Mouse (Mus musculus) spleen, adult 2 months (tissue): ENCODE measurements around the gene Gm7970. TPM values are rescaled to one million over a fixed set of nuclear protein-coding genes. Genes with fewer than 3 reads are reported as not detected.
"Not testable (repeated sequence)": the region's sequence is repeated elsewhere in the genome, so short reads cannot be mapped to it uniquely, and the experiment has no call there.

ENCODE experiments used
- DNase-seq, 2 experiments: peaks; one replicate each; pipeline versions ENCODE4 v3.0.0 to v3.0.0-alpha.2; 2012 to 2021; ENCODE audit warnings: low spot score in 2 of 2, low read depth in 1 of 2
- H3K27ac ChIP-seq: fragments of 200-500 bp; 2 replicates; pipeline ENCODE4 v1.5.1; 2012; ENCODE audit warnings: low read length, inconsistent platforms; ENCODE audit not compliant: insufficient read depth
- H3K27me3 ChIP-seq: fragments of 200-500 bp; 2 replicates; pipeline ENCODE4 v1.6.1; 2012; ENCODE audit warnings: mild to moderate bottlenecking, moderate library complexity, low read length, inconsistent platforms; ENCODE audit not compliant: control insufficient read depth, insufficient read depth
- H3K36me3 ChIP-seq: fragments of 200-500 bp; 2 replicates; pipeline ENCODE4 v1.6.1; 2012; ENCODE audit warnings: mild to moderate bottlenecking, low read length, inconsistent platforms; ENCODE audit not compliant: control insufficient read depth, insufficient read depth
- H3K4me1 ChIP-seq: fragments of 200-500 bp; 2 replicates; pipeline ENCODE4 v1.6.1; 2011; ENCODE audit warnings: inconsistent platforms; ENCODE audit not compliant: control insufficient read depth, insufficient read depth, insufficient read length
- H3K4me3 ChIP-seq: fragments of 200-500 bp; 2 replicates; pipeline ENCODE4 v1.5.1; 2011; ENCODE audit warnings: mild to moderate bottlenecking, inconsistent platforms; ENCODE audit not compliant: insufficient read depth, insufficient read length; ENCODE audit errors: extremely low read depth
- WGBS: fragments of 180-500 bp; shearing (Covaris S2); methylation state at CpG from one replicate; pipeline ENCODE4 v1.1.7; 2018; 5-methylcytosine and 5-hydroxymethylcytosine counted together
- polyA plus RNA-seq: library from polyadenylated mRNA; depleted of rRNA; stranded (reverse); fragments of >200 nt; gene quantifications from 2 replicates; pipeline ENCODE4 v1.2.3, GENCODE M21; 2012; rRNA removed

Gm7970 gene
- polyA plus RNA-seq, result not detected in 2 replicates

- not testable (repeated sequence) for H3K4me3 ChIP-seq, DNase-seq, H3K27ac ChIP-seq, H3K4me1 ChIP-seq, H3K27me3 ChIP-seq, H3K36me3 ChIP-seq
- WGBS, result no CpG with 5 or more reads among the region's 2 CpGs
These were observed at the start of gene Gm7970 for GRCm38 (mm10) chr14:41555483-41555882. Gene Gm7970, minus strand, starts transcription at chr14:41555583.

GRCm38 (mm10) chr14:41600935-41601334, 45.6 kb upstream of the Gm7970 start:
- not testable (repeated sequence) for H3K27ac ChIP-seq, H3K36me3 ChIP-seq, H3K4me1 ChIP-seq, H3K4me3 ChIP-seq, DNase-seq, H3K27me3 ChIP-seq
- 93% methylated on average over 15 of the region's 15 CpGs for WGBS

GRCm38 (mm10) chr14:41586346-41586745, 31.0 kb upstream of the Gm7970 start:
- H3K4me1 ChIP-seq, H3K4me3 ChIP-seq, H3K27me3 ChIP-seq, H3K36me3 ChIP-seq, H3K27ac ChIP-seq, DNase-seq: not testable (repeated sequence)
- 70% methylated on average over 1 of the region's 1 CpGs for WGBS

GRCm38 (mm10) chr14:41572911-41573310, 17.5 kb upstream of the Gm7970 start, which contains the start of gene 1700049E17Rik2:
Gene 1700049E17Rik2, plus strand, starts transcription at chr14:41573211.
- not testable (repeated sequence) for H3K27me3 ChIP-seq, DNase-seq, H3K27ac ChIP-seq, H3K4me3 ChIP-seq, H3K36me3 ChIP-seq, H3K4me1 ChIP-seq
- no CpG with 5 or more reads among the region's 1 CpGs for WGBS

- DNase-seq, H3K27ac ChIP-seq, H3K4me1 ChIP-seq, H3K36me3 ChIP-seq, H3K4me3 ChIP-seq, H3K27me3 ChIP-seq: not testable (repeated sequence)
- WGBS, result 82% methylated on average over 1 of the region's 1 CpGs
These were observed 30.7 kb downstream of the Gm7970 start for GRCm38 (mm10) chr14:41524695-41525094.

GRCm38 (mm10) chr14:41520683-41521082, 34.7 kb downstream of the Gm7970 start:
- H3K4me1 ChIP-seq, DNase-seq, H3K27ac ChIP-seq, H3K36me3 ChIP-seq, H3K4me3 ChIP-seq, H3K27me3 ChIP-seq: not testable (repeated sequence)
- WGBS, result 76% methylated on average over 5 of the region's 5 CpGs

Other genes with a start within 250 kb of the Gm7970 start
- gene Gm5798, start 207.0 kb downstream of the Gm7970 start, polyA plus RNA-seq, result not detected in 2 replicates
- not detected in 2 replicates for gene Gm7945, start 169.2 kb downstream of the Gm7970 start, polyA plus RNA-seq
- not detected in 2 replicates for gene Gm6482, start 147.3 kb downstream of the Gm7970 start, polyA plus RNA-seq
- gene Gm7954, start 102.1 kb downstream of the Gm7970 start, polyA plus RNA-seq, result not detected in 2 replicates
- gene Gm3486, start 66.1 kb downstream of the Gm7970 start, polyA plus RNA-seq, result not detected in 2 replicates
- gene 1700049E17Rik2, start 17.6 kb upstream of the Gm7970 start, polyA plus RNA-seq, result not detected in 2 replicates
- not detected in 2 replicates for gene Gm3072, start 69.0 kb upstream of the Gm7970 start, polyA plus RNA-seq
- gene Gm3676, start 90.9 kb upstream of the Gm7970 start, polyA plus RNA-seq, result not detected in 2 replicates
- gene Gm8068, start 146.3 kb upstream of the Gm7970 start, polyA plus RNA-seq, result not detected in 2 replicates
- gene Gm7929, start 195.0 kb upstream of the Gm7970 start, polyA plus RNA-seq, result not detected in 2 replicates
- gene Gm47189, start 216.9 kb upstream of the Gm7970 start, polyA plus RNA-seq, result not detected in 2 replicates